Mouse (Mus musculus): ENCODE measurements around the gene Gabarap.
A peak's percentile ranks its signal among the peaks of the same experiment; 100 is the strongest.

Gabarap gene

GRCm38 (mm10) chr11:69970222-69970621 is 20.7 kb upstream of the Gabarap start:
- no peak for DNase-seq (ENCODE audit: low spot score in 2 of 2)

- no peak for DNase-seq (ENCODE audit: low spot score in 2 of 2)
Measured at GRCm38 (mm10) chr11:69970775-69971174, 20.2 kb upstream of the Gabarap start.

- no peak for DNase-seq (ENCODE audit: low spot score in 2 of 2)
Measured at GRCm38 (mm10) chr11:69974907-69975306, 16.0 kb upstream of the Gabarap start.

GRCm38 (mm10) chr11:69976271-69976670 is 14.7 kb upstream of the Gabarap start:
- no peak for DNase-seq (ENCODE audit: low spot score in 2 of 2)

- no peak for DNase-seq (ENCODE audit: low spot score in 2 of 2)
Measured at GRCm38 (mm10) chr11:69979827-69980195, 11.1 kb upstream of the Gabarap start.

GRCm38 (mm10) chr11:69980196-69981140 is 10.5 kb upstream of the Gabarap start:
- DNase-seq (ENCODE audit: low spot score in 2 of 2): peak; percentile 99

- no peak for DNase-seq (ENCODE audit: low spot score in 2 of 2)
Measured at GRCm38 (mm10) chr11:69981141-69981762, 9.7 kb upstream of the Gabarap start, which contains the start of gene Ctdnep1. TSS of gene Ctdnep1 (plus strand) at chr11:69981156.

GRCm38 (mm10) chr11:69982225-69982624 is 8.7 kb upstream of the Gabarap start, which contains the start of gene Elp5:
TSS of gene Elp5 (minus strand) at chr11:69982517.
- DNase-seq (ENCODE audit: low spot score in 2 of 2): no peak

- DNase-seq (ENCODE audit: low spot score in 2 of 2): no peak
Measured at GRCm38 (mm10) chr11:69982877-69983276, 8.1 kb upstream of the Gabarap start.

GRCm38 (mm10) chr11:69983377-69983776 is 7.6 kb upstream of the Gabarap start:
- DNase-seq (ENCODE audit: low spot score in 2 of 2): no peak

- no peak for DNase-seq (ENCODE audit: low spot score in 2 of 2)
Measured at GRCm38 (mm10) chr11:69984431-69984830, 6.5 kb upstream of the Gabarap start.

GRCm38 (mm10) chr11:69989949-69990348 is 994 bp upstream of the Gabarap start:
- no peak for DNase-seq (ENCODE audit: low spot score in 2 of 2)

- DNase-seq (ENCODE audit: low spot score in 2 of 2): no peak
Measured at GRCm38 (mm10) chr11:69991711-69992110, 768 bp downstream of the Gabarap start.

- no peak for DNase-seq (ENCODE audit: low spot score in 2 of 2)
Measured at GRCm38 (mm10) chr11:69992396-69992795, 1.5 kb downstream of the Gabarap start.

- no peak for DNase-seq (ENCODE audit: low spot score in 2 of 2)
Measured at GRCm38 (mm10) chr11:69992932-69993331, 2.0 kb downstream of the Gabarap start.

GRCm38 (mm10) chr11:69994401-69995090 is 3.6 kb downstream of the Gabarap start:
- no peak for DNase-seq (ENCODE audit: low spot score in 2 of 2)

- DNase-seq (ENCODE audit: low spot score in 2 of 2): peak; percentile 94 to 98
Measured at GRCm38 (mm10) chr11:69995391-69995960, 4.5 kb downstream of the Gabarap start, which contains the start of gene Phf23. TSS of gene Phf23 (plus strand) at chr11:69995777.

- DNase-seq (ENCODE audit: low spot score in 2 of 2): no peak
Measured at GRCm38 (mm10) chr11:69996161-69997061, 5.5 kb downstream of the Gabarap start.

- peak in 1 of 2 experiments; percentile 59 for DNase-seq (ENCODE audit: low spot score in 2 of 2)
Measured at GRCm38 (mm10) chr11:69997070-69997509, 6.1 kb downstream of the Gabarap start.
